ENCODE assay signal across 8 mouse cellular contexts in the genomic region with DNA sequence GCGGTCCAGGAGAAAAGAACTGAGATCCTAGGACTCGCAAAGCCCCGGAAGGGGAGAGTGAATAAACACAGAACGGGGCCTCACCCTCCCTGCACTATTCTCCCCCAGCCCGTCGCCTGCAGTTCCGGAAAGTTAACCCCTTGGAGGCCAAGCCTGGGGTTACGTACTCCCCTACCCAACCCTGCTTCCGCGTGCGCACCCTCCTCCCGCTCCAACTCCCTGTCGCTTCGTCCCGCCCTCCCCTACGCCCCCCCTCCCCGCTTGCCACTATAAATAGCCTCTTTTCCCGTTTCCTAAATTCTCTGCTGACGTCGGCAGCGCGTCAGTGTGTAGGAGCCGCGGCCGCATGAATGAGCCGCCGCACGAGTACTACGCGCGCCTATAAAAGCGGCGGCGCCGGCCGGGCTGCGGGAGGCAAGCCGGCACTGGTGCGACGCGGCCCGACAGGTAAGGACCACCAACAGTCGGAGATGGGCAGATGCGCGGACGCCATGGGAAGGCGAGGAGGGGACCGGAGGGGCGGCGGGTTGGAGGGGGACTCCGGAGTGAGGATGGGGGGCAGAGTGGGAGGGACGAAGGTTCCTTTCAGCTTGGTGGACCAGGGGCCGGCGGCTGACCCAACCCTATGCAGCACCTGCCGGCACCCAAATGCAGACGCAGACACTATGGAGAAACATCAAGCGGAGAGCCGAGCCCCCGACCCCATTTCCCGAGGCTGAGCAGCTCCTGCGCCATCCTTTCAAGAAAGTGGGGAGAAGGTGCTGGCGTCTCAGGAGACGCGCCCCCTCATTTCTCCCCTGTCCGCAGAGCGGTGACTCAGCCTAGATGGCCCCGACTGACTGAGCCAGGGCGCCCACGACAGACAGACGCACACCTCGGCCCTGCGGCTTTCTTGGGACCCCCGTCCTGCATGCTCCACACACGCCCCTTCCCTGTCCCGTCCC. TPM values are rescaled to one million over a fixed set of nuclear protein-coding genes. Genes with fewer than 3 reads are reported as not detected.
DNase-seq lines count a peak whose midpoint lies in the region; ATAC-seq and TF ChIP-seq lines count a peak whose summit lies in the region.

No protein-coding gene starts in this region.

- peaks cover 44% of the 10 kb centered on the region for H3K4me1 ChIP-seq in forebrain, embryonic 16.5 days (replicated peaks; ENCODE audit: control insufficient read depth, insufficient read depth, low read length)
- H3K4me1 ChIP-seq in limb, embryonic 10.5 days = peaks cover 66% of the 10 kb centered on the region
- peaks cover 64% of the 10 kb centered on the region for H3K4me1 ChIP-seq in neural tube, embryonic 12.5 days

- peak; percentile 7 for ATAC-seq in forebrain, embryonic 16.5 days
- no peak for ATAC-seq in neural tube, embryonic 12.5 days (ENCODE audit: low FRiP score, low read depth)
- ATAC-seq in megakaryocyte progenitor cell, adult 5-6 weeks (replicated peaks; ENCODE audit: poor library complexity) = no peak

- H3K4me2 ChIP-seq in forebrain, embryonic 16.5 days (ENCODE audit: low read length) = peak overlapping the region; percentile 77
- peak overlapping the region; percentile 85 for H3K4me2 ChIP-seq in neural tube, embryonic 12.5 days (replicated peaks)

- H3K9me3 ChIP-seq in forebrain, embryonic 16.5 days (ENCODE audit: control insufficient read depth, low read length) = no peaks in the 10 kb centered on the region
- no peaks in the 10 kb centered on the region for H3K9me3 ChIP-seq in limb, embryonic 10.5 days (replicated peaks)
- H3K9me3 ChIP-seq in neural tube, embryonic 12.5 days = no peaks in the 10 kb centered on the region

- TF ChIP-seq CTCF in brain, embryonic 14.5 days (IDR thresholded peaks at IDR 0.05; ENCODE audit: borderline replicate concordance, extremely low read depth, insufficient read depth, insufficient read length) = no peak

- under 1% methylated on average over 73 of the region's 75 CpGs for WGBS in forebrain, embryonic 16.5 days
- under 1% methylated on average over 75 of the region's 75 CpGs for WGBS in limb, embryonic 10.5 days
- under 1% methylated on average over 75 of the region's 75 CpGs for WGBS in neural tube, embryonic 12.5 days

- no peak for TF ChIP-seq POLR2A in brain, embryonic 14.5 days (IDR thresholded peaks at IDR 0.05; ENCODE audit: borderline replicate concordance, extremely low read depth, insufficient read depth, insufficient read length, poor library complexity, severe bottlenecking)

- H3K9ac ChIP-seq in forebrain, embryonic 16.5 days (replicated peaks; ENCODE audit: low read depth, low read length) = peak overlapping the region; percentile 70
- H3K9ac ChIP-seq in neural tube, embryonic 12.5 days = peak overlapping the region; percentile 56

- peaks cover 2% of the 10 kb centered on the region; the same call in 1 of the 2 replicates for H3K36me3 ChIP-seq in forebrain, embryonic 16.5 days (ENCODE audit: control insufficient read depth, insufficient read depth)
- H3K36me3 ChIP-seq in limb, embryonic 10.5 days = peaks cover 15% of the 10 kb centered on the region
- peaks cover 5% of the 10 kb centered on the region for H3K36me3 ChIP-seq in neural tube, embryonic 12.5 days

- H3K27me3 ChIP-seq in forebrain, embryonic 16.5 days (replicated peaks; ENCODE audit: control insufficient read depth, insufficient read depth, low read length) = peaks cover 27% of the 10 kb centered on the region
- H3K27me3 ChIP-seq in limb, embryonic 10.5 days (ENCODE audit: low read depth, poor library complexity, severe bottlenecking) = peaks cover 68% of the 10 kb centered on the region
- peaks cover 59% of the 10 kb centered on the region for H3K27me3 ChIP-seq in neural tube, embryonic 12.5 days (replicated peaks)

- H3K4me3 ChIP-seq in forebrain, embryonic 16.5 days (replicated peaks; ENCODE audit: low read length) = peak overlapping the region; percentile 64
- H3K4me3 ChIP-seq in limb, embryonic 10.5 days = peak overlapping the region; percentile 57
- peak overlapping the region; percentile 68 for H3K4me3 ChIP-seq in neural tube, embryonic 12.5 days

- no peak overlapping the region for H3K27ac ChIP-seq in forebrain, embryonic 16.5 days (ENCODE audit: low read length)
- no peak overlapping the region for H3K27ac ChIP-seq in limb, embryonic 10.5 days
- no peak overlapping the region for H3K27ac ChIP-seq in neural tube, embryonic 12.5 days

- peak; percentile 24 for DNase-seq in gastrocnemius, postnatal 10 days
- no peak for DNase-seq in gastrocnemius, adult 8-10 months (ENCODE audit: low spot score in 2 of 2)
- DNase-seq in B cell, adult 2 months = peak; percentile 50 to 57
- DNase-seq in brain, embryonic 14.5 days (ENCODE audit: low read depth) = peak; percentile 84
- DNase-seq in limb, embryonic 10.5 days (ENCODE audit: low spot score) = no peak

RNA-seq across cellular contexts. Expression of a gene that starts 3.1 kb away (rescaled TPM):
- 10 to 100 TPM; 21.1 to 27.1 TPM for total RNA-seq in gastrocnemius, postnatal 10 days (2021)
- total RNA-seq in gastrocnemius, adult 8-10 months (2022) = 1 to 10 TPM; 2.7 to 5.0 (median 4.0) TPM
- polyA plus RNA-seq in brain, embryonic 14.5 days (2012; rRNA removed) = 8.3 and 11.7 TPM in 2 replicates
- polyA plus RNA-seq in forebrain, embryonic 16.5 days (2015; fragmentation: Nextera tagmentation; extraction: Ambion mirVana) = 1.2 and 2.3 TPM in 2 replicates
- polyA plus RNA-seq in limb, embryonic 10.5 days (2016; fragmentation: Nextera tagmentation; extraction: Ambion mirVana) = 0.99 and 3.5 TPM in 2 replicates
- polyA plus RNA-seq in neural tube, embryonic 12.5 days (2016; fragmentation: Nextera tagmentation; extraction: Ambion mirVana) = 17.1 and 17.8 TPM in 2 replicates
- total RNA-seq in megakaryocyte progenitor cell, adult 5-6 weeks (2015) = 0.02 TPM in 1 of 2 replicates, not detected in the other
- not detected in 2 replicates for total RNA-seq in megakaryocyte progenitor cell, adult 5-6 weeks (2017)

RNA-seq across cellular contexts. Expression of a gene that starts 6.2 kb away (rescaled TPM):
- 1 to 10 TPM; 4.7 to 5.1 TPM for total RNA-seq in gastrocnemius, postnatal 10 days (2021)
- 1 to 10 TPM; 2.0 to 4.5 (median 2.3) TPM for total RNA-seq in gastrocnemius, adult 8-10 months (2022)
- 20.0 and 23.8 TPM in 2 replicates for polyA plus RNA-seq in brain, embryonic 14.5 days (2012; rRNA removed)
- polyA plus RNA-seq in forebrain, embryonic 16.5 days (2015; fragmentation: Nextera tagmentation; extraction: Ambion mirVana) = 18.0 and 20.8 TPM in 2 replicates
- polyA plus RNA-seq in limb, embryonic 10.5 days (2016; fragmentation: Nextera tagmentation; extraction: Ambion mirVana) = 38.0 and 39.9 TPM in 2 replicates
- 23.1 and 23.9 TPM in 2 replicates for polyA plus RNA-seq in neural tube, embryonic 12.5 days (2016; fragmentation: Nextera tagmentation; extraction: Ambion mirVana)
- 20.8 and 26.3 TPM in 2 replicates for total RNA-seq in megakaryocyte progenitor cell, adult 5-6 weeks (2015)
- total RNA-seq in megakaryocyte progenitor cell, adult 5-6 weeks (2017) = 14.5 and 16.5 TPM in 2 replicates

RNA-seq across cellular contexts. Expression of a gene that starts 18.6 kb away (rescaled TPM):
- 1 to 10 TPM; 8.3 to 8.4 TPM for total RNA-seq in gastrocnemius, postnatal 10 days (2021)
- 1 to 10 TPM; 4.2 to 6.9 (median 5.4) TPM for total RNA-seq in gastrocnemius, adult 8-10 months (2022)
- polyA plus RNA-seq in brain, embryonic 14.5 days (2012; rRNA removed) = 19.3 and 23.9 TPM in 2 replicates
- 15.4 and 16.1 TPM in 2 replicates for polyA plus RNA-seq in forebrain, embryonic 16.5 days (2015; fragmentation: Nextera tagmentation; extraction: Ambion mirVana)
- polyA plus RNA-seq in limb, embryonic 10.5 days (2016; fragmentation: Nextera tagmentation; extraction: Ambion mirVana) = 32.7 and 35.3 TPM in 2 replicates
- polyA plus RNA-seq in neural tube, embryonic 12.5 days (2016; fragmentation: Nextera tagmentation; extraction: Ambion mirVana) = 16.7 and 18.4 TPM in 2 replicates
- 3.3 and 7.4 TPM in 2 replicates for total RNA-seq in megakaryocyte progenitor cell, adult 5-6 weeks (2015)
- 9.2 and 9.5 TPM in 2 replicates for total RNA-seq in megakaryocyte progenitor cell, adult 5-6 weeks (2017)

RNA-seq across cellular contexts. Expression of a gene that starts 21.2 kb away (rescaled TPM):
- total RNA-seq in gastrocnemius, postnatal 10 days (2021) = 1 to 10 TPM; 3.2 to 3.8 TPM
- total RNA-seq in gastrocnemius, adult 8-10 months (2022) = 1 to 10 TPM in 1 of 4 experiments, under 1 TPM in 3; 0.63 to 1.3 (median 0.94) TPM
- 6.6 and 12.1 TPM in 2 replicates for polyA plus RNA-seq in brain, embryonic 14.5 days (2012; rRNA removed)
- 5.5 and 6.3 TPM in 2 replicates for polyA plus RNA-seq in forebrain, embryonic 16.5 days (2015; fragmentation: Nextera tagmentation; extraction: Ambion mirVana)
- polyA plus RNA-seq in limb, embryonic 10.5 days (2016; fragmentation: Nextera tagmentation; extraction: Ambion mirVana) = 0.90 and 1.3 TPM in 2 replicates
- 9.9 and 14.5 TPM in 2 replicates for polyA plus RNA-seq in neural tube, embryonic 12.5 days (2016; fragmentation: Nextera tagmentation; extraction: Ambion mirVana)
- total RNA-seq in megakaryocyte progenitor cell, adult 5-6 weeks (2015) = 0.49 and 1.1 TPM in 2 replicates
- total RNA-seq in megakaryocyte progenitor cell, adult 5-6 weeks (2017) = 0.20 and 0.42 TPM in 2 replicates

Comparison
In these comparisons a context has a peak if more than half of its experiments do, and no peak if none do; other contexts are left out.
1. DNase-seq: peak in gastrocnemius, postnatal 10 days (single experiment), B cell, adult 2 months (2 of 2) and brain, embryonic 14.5 days (single experiment); none in gastrocnemius, adult 8-10 months (0 of 2) and limb, embryonic 10.5 days (single experiment).
2. Peak in every context shown above with its lines, with median percentiles within 50 percentile points of each other: H3K4me3 ChIP-seq.